Mouse (Mus musculus) embryonic fibroblast, embryonic 13.5 days (primary cell): ENCODE results near the gene Ldlrad3.

Experiments
- CTCF ChIP-seq: IDR thresholded peaks from 2 replicates; pipeline ENCODE4 v1.5.1; 2011; ENCODE audit warnings: mild to moderate bottlenecking, control low read depth, low read length, moderate library complexity, borderline replicate concordance; ENCODE audit not compliant: insufficient read depth
- POLR2A ChIP-seq: IDR thresholded peaks from 2 replicates; pipeline ENCODE4 v1.6.1; 2011; ENCODE audit warnings: low read depth, mild to moderate bottlenecking, control low read depth, low read length, moderate library complexity

- TF ChIP-seq CTCF (no peak), POLR2A (no peak)
Measured at GRCm38 (mm10) chr2:102099702-102100450, 86.3 kb downstream of the Ldlrad3 start.
